Mouse (Mus musculus) ES-Bruce4 (cell line): ENCODE results near the gene Olfr414. TPM values are rescaled to one million over a fixed set of nuclear protein-coding genes. Genes with fewer than 3 reads are reported as not detected.

Experiments
- H3K27ac ChIP-seq: 2 replicates; pipeline ENCODE4 v1.5.1; 2012; ENCODE audit warnings: low read length, inconsistent platforms; ENCODE audit not compliant: insufficient read depth
- H3K27me3 ChIP-seq: 2 replicates; pipeline ENCODE4 v1.6.1; 2012; ENCODE audit warnings: mild to moderate bottlenecking, low read length, inconsistent platforms; ENCODE audit not compliant: control insufficient read depth, poor library complexity, insufficient read depth, severe bottlenecking
- H3K36me3 ChIP-seq: 2 replicates; pipeline ENCODE4 v1.6.1; 2012; ENCODE audit warnings: inconsistent platforms, mild to moderate bottlenecking, low read length, moderate library complexity; ENCODE audit not compliant: control insufficient read depth, poor library complexity, insufficient read depth, severe bottlenecking
- H3K4me1 ChIP-seq: one replicate; pipeline ENCODE4 v1.8.1; 2011; ENCODE audit warnings: low read length; ENCODE audit not compliant: control insufficient read depth, insufficient read depth
- H3K4me3 ChIP-seq: 2 replicates; pipeline ENCODE4 v1.5.1; 2011; ENCODE audit warnings: low read depth, mild to moderate bottlenecking, low read length
- H3K9ac ChIP-seq: 2 replicates; pipeline ENCODE4 v1.6.1; 2012; ENCODE audit warnings: low read depth, mild to moderate bottlenecking, inconsistent platforms; ENCODE audit not compliant: poor library complexity, severe bottlenecking
- H3K9me3 ChIP-seq: replicated peaks from 2 replicates; pipeline ENCODE4 v1.6.1; 2012; ENCODE audit warnings: mild to moderate bottlenecking, low read length, inconsistent platforms; ENCODE audit not compliant: control insufficient read depth, poor library complexity, insufficient read depth, severe bottlenecking
- CTCF ChIP-seq: IDR thresholded peaks from one replicate; pipeline ENCODE4 v1.8.1; 2011; ENCODE audit warnings: low read depth, low read length
- EP300 ChIP-seq: IDR thresholded peaks from 2 replicates; pipeline ENCODE4 v1.6.1; 2011; ENCODE audit warnings: low read depth, low read length; ENCODE audit not compliant: insufficient read depth
- POLR2A ChIP-seq: IDR thresholded peaks from one replicate; pipeline ENCODE4 v1.8.1; 2011; ENCODE audit warnings: low read length; ENCODE audit not compliant: insufficient read depth
- polyA plus RNA-seq: library from polyadenylated mRNA; stranded (reverse); fragments of >200 nt; gene quantifications from 2 replicates; pipeline ENCODE4 v1.2.4, GENCODE M21; 2011; ENCODE audit warnings: low read depth; ENCODE audit not compliant: missing spikeins, insufficient read depth, insufficient read length

The Olfr414 gene
- not detected in 2 replicates for polyA plus RNA-seq

DNA sequence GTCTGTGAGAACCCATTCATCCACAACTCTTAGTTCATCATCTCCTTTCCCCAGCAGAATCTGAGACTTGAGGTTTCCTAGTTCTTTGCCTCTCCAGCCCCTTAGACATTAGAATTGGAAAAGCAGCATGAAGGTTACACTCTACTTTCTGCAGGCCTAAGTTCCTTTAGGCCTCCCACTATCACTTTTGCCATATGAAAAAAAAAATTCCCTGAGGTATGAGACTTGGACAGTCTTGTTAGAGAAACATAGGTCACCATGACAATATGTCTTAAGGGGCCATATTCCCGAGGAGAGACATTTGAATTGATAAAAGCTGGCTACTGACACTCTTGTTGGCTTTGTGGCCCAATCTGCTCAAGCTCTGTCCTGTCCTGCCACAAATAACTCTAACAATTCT lies at the start of gene Olfr414:
Gene Olfr414 (plus strand): TSS at position 301 of the 400 bp plus-strand sequence.
- no peaks in the 10 kb centered on the region for H3K36me3 ChIP-seq
- no peak for TF ChIP-seq EP300
- TF ChIP-seq CTCF: no peak
- no peak for TF ChIP-seq POLR2A
- H3K4me1 ChIP-seq: peaks cover 2% of the 10 kb centered on the region
- no peak within 1 kb of the TSS for H3K27ac ChIP-seq
- no peak within 1 kb of the TSS for H3K4me3 ChIP-seq
- no peaks in the 10 kb centered on the region for H3K27me3 ChIP-seq
- H3K9ac ChIP-seq: no peak within 1 kb of the TSS
- no peaks in the 10 kb centered on the region for H3K9me3 ChIP-seq

DNA sequence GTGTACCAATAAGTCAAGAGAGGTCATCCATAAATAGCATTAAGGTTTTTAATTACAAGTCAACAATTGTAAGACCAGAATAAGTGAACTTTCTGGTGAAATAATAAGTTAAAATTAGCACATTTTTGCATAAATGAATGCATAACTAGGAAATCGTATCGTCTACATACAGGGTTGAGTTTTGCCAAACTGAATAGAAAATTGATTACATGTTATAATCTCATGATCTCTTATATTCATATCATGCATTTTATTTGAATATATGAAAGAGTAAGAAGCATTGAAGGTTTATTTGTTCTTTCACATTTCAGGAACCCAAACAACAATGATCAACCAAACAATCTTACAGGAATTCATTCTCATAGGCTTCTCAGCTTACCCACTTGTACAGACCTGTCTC lies 33.1 kb upstream of the Olfr414 start, which contains the start of gene Olfr248:
Gene Olfr248 (plus strand): TSS at position 301 of the 400 bp plus-strand sequence.
- TF ChIP-seq CTCF (no peak), POLR2A (no peak), EP300 (no peak)
- Histone ChIP-seq H3K9ac (no peak within 1 kb of the TSS), H3K9me3 (no peaks in the 10 kb centered on the region), H3K27me3 (no peaks in the 10 kb centered on the region), H3K4me1 (no peaks in the 10 kb centered on the region), H3K27ac (no peak within 1 kb of the TSS), H3K4me3 (no peak within 1 kb of the TSS), H3K36me3 (no peaks in the 10 kb centered on the region)

DNA sequence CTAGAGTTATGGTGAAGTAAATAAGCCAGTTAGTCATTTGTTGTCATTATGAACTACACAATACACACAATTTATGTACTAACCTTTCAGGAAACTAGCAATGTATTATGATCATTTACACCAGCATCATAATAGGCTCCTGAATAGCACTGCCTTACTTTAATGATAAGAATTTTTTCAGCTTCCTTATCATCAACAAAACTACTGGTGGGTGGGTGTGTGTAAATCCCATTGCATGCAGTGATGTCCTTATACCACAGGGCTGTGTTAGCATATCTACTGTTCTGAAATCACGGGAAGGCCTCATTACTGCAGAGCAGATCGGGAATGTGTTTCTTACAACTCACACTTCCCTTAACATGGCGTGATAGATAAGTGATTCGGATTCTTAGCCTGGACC lies 905 bp upstream of the Olfr414 start:
- Histone ChIP-seq H3K27me3 (no peaks in the 10 kb centered on the region), H3K4me1 (peaks cover 2% of the 10 kb centered on the region), H3K9ac (no peak overlapping the region), H3K36me3 (no peaks in the 10 kb centered on the region), H3K9me3 (no peaks in the 10 kb centered on the region), H3K4me3 (no peak overlapping the region), H3K27ac (no peak overlapping the region)
- TF ChIP-seq CTCF: no peak
- TF ChIP-seq POLR2A: no peak
- TF ChIP-seq EP300: no peak

DNA sequence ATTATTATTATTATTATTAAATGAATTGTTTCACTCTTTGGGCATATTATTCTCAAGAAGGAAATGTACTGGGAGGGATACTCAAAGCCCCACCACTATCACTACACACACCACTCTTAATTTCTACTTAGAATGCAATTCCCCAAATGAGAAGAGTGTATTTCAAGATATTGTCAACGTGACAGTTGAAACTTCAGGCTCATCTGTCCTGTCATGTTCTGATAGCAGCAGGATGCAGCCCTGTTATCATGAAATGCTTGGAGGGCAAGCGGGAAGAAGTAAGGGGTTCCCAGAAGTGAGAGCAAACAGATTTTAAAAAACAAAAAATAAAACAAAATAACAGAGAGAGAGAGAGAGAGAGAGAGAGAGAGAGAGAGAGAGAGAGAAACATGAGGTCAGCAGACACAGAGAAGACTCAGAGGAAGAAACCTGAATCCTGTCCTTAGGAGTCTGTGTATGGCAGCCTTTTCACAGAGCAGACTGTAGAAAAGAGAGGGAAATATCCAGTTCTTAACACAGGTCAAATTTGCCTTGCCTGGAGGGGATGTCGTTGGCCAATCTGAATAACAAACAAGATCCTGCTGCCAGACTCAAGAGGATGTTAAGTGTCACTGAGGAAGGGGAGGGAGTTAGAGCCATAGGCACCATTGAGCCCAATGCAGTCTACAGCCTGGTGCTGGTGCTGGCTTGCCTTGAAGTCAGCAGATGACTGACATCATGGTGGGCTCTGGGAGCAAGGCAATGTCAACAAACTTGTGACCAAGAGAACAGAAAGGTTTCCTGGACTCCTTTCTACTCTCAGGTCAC lies 2.5 kb downstream of the Olfr414 start:
- Histone ChIP-seq H3K9ac (no peak overlapping the region), H3K27ac (no peak overlapping the region), H3K4me1 (peaks cover 2% of the 10 kb centered on the region), H3K36me3 (no peaks in the 10 kb centered on the region), H3K27me3 (no peaks in the 10 kb centered on the region), H3K9me3 (no peaks in the 10 kb centered on the region), H3K4me3 (no peak overlapping the region)
- TF ChIP-seq EP300 (no peak), CTCF (no peak), POLR2A (no peak)

DNA sequence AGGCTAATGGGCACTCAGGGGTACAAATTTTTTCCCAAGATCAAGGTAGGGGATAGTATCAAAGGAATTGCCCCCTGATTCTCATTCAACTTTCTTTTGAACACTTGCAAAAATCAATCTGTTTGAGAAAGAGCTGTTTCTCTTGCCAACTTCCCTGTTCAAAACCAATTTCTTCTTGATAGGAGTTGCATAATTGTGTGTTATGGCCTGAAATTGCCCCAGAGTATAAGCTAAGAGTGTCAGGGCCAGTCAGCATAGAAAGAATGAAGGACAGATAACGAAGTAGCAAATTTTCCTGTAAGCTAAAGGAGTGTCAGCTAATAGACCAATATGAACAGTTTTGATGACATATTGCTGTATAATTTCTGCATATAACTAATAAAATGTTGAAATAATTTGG lies 3.5 kb downstream of the Olfr414 start:
- Histone ChIP-seq H3K4me3 (no peak overlapping the region), H3K27me3 (no peaks in the 10 kb centered on the region), H3K9ac (no peak overlapping the region), H3K9me3 (no peaks in the 10 kb centered on the region), H3K27ac (no peak overlapping the region), H3K4me1 (peaks cover 2% of the 10 kb centered on the region), H3K36me3 (no peaks in the 10 kb centered on the region)
- no peak for TF ChIP-seq EP300
- no peak for TF ChIP-seq CTCF
- no peak for TF ChIP-seq POLR2A

DNA sequence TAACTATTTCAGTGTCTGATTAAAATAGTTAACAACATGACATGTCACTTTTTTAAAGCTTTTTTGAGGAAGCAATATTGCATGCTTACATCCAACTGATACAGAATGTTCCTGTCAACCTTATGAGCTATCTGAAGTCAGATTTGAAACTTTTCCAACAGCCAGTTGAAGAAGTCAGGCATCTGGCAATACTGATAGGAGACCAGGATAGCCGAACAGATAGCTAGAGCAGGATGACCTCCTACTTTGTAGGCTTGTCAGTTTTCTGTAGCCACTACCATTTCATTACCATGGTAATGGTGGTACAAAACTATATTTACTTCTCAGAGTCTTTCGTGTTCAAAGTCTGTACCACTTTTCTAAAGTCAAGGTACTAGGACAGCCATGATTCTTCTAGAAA lies 4.5 kb downstream of the Olfr414 start:
- Histone ChIP-seq H3K4me3 (no peak overlapping the region), H3K36me3 (no peaks in the 10 kb centered on the region), H3K9ac (no peak overlapping the region), H3K9me3 (no peaks in the 10 kb centered on the region), H3K27me3 (no peaks in the 10 kb centered on the region), H3K27ac (no peak overlapping the region), H3K4me1 (peaks cover 2% of the 10 kb centered on the region)
- TF ChIP-seq EP300: no peak
- no peak for TF ChIP-seq CTCF
- TF ChIP-seq POLR2A: no peak
